Mouse (Mus musculus) bone marrow, adult 2 months (tissue): ENCODE results near the gene Taf15.
A peak's percentile ranks its signal among the peaks of the same experiment; 100 is the strongest.

Source experiments
- CTCF ChIP-seq: fragments of 200-500 bp; IDR thresholded peaks from 2 replicates; pipeline ENCODE4 v1.5.1; 2011; ENCODE audit warnings: low read length, control low read depth; ENCODE audit not compliant: control insufficient read depth, insufficient read depth
- POLR2A ChIP-seq: fragments of 200-500 bp; IDR thresholded peaks from 2 replicates; pipeline ENCODE4 v1.6.1; 2011; ENCODE audit warnings: low read depth, mild to moderate bottlenecking, control low read depth, low read length, borderline replicate concordance; ENCODE audit not compliant: control insufficient read depth

- TF ChIP-seq CTCF (no peak), POLR2A (0 out of 2 replicates have a peak, but pooled peaks have one; percentile 16)
These were observed 45.9 kb upstream of the Taf15 start for GRCm38 (mm10) chr11:83426964-83427363.
